Mouse (Mus musculus) forebrain, embryonic 16.5 days (tissue): Measurements from ENCODE around the gene Lrba. TPM values are rescaled to one million over a fixed set of nuclear protein-coding genes. Genes with fewer than 3 reads are reported as not detected.

Experiments used
- ATAC-seq: fragments of 200-750 bp; cut with Nextera tagmentation; 2 replicates; pipeline ENCODE4 v1.8.0; 2017; ENCODE audit warnings: mild to moderate bottlenecking, moderate library complexity
- H3K27ac ChIP-seq: fragments of 300-500 bp; sonication (generic); 2 replicates; pipeline ENCODE4 v1.5.1; 2014; ENCODE audit warnings: low read length, control low read depth
- H3K27me3 ChIP-seq: fragments of 300-500 bp; sonication (generic); replicated peaks from 2 replicates; pipeline ENCODE4 v1.6.1; 2014; ENCODE audit warnings: low read length; ENCODE audit not compliant: control insufficient read depth, insufficient read depth
- H3K36me3 ChIP-seq: fragments of 300-500 bp; sonication (generic); 2 replicates; pipeline ENCODE4 v1.6.1; 2014; ENCODE audit not compliant: control insufficient read depth, insufficient read depth
- H3K4me1 ChIP-seq: fragments of 300-500 bp; sonication (generic); replicated peaks from 2 replicates; pipeline ENCODE4 v1.6.1; 2014; ENCODE audit warnings: low read length; ENCODE audit not compliant: control insufficient read depth, insufficient read depth
- H3K4me2 ChIP-seq: fragments of 300-500 bp; sonication (generic); 2 replicates; pipeline ENCODE4 v1.6.1; 2014; ENCODE audit warnings: mild to moderate bottlenecking, low read length, control low read depth
- H3K4me3 ChIP-seq: fragments of 300-500 bp; sonication (generic); replicated peaks from 2 replicates; pipeline ENCODE4 v1.5.1; 2014; ENCODE audit warnings: mild to moderate bottlenecking, low read length, control low read depth
- H3K9ac ChIP-seq: fragments of 300-500 bp; sonication (generic); replicated peaks from 2 replicates; pipeline ENCODE4 v1.6.1; 2014; ENCODE audit warnings: low read depth, low read length, control low read depth
- H3K9me3 ChIP-seq: fragments of 300-500 bp; sonication (generic); 2 replicates; pipeline ENCODE4 v1.6.1; 2016; ENCODE audit warnings: low read length; ENCODE audit not compliant: control insufficient read depth
- WGBS: fragments of 180-500 bp; shearing (Covaris S2); extraction: QIAGEN DNeasy Blood & Tissue Kit; methylation state at CpG from one replicate; pipeline ENCODE4 v1.1.7; 2014; 5-methylcytosine and 5-hydroxymethylcytosine counted together
- polyA plus RNA-seq: library from polyadenylated mRNA; unstranded; fragments of >200 nt; fragmentation: Nextera tagmentation; extraction: Ambion mirVana; gene quantifications from 2 replicates; pipeline ENCODE4 v1.2.1, GENCODE M21; 2015

Gene Lrba
- polyA plus RNA-seq, 1 experiment from 2014 or later = 2.3 TPM

DNA sequence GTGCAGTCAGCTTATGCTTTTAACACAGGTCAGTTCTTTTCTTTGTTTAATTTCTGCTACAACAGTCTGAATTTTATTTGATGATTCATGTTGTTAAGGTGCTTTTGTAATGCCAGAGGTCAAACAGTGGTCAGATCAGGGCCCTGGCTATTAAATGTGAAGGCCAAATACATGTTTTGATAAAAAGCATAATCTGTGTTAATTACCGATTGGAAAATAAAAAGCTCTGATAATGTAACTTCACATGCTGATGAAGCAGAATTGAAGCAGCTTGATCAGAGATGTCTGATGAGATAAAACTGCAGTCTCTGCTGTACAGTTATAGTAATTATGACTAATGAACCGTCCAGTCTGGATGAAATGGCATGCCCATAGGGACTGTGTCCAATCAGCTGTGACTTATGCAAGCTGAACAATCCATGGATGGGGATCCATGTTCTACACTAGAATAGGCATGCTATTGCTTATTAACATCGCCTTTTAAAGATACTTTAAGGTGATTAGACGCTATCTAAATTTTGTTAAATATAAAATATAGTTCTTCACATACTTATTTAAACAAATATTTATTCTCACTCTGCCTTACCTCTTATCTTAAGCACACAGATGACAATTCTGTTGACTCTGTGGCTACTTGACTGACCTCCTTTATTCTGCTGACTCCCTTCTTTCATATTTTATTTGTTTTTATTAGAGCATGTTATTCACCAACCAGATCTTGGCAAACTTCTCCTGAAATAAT lies 336.0 kb downstream of the Lrba start:
- Histone ChIP-seq H3K4me2 (no peak overlapping the region), H3K4me3 (no peak overlapping the region), H3K27me3 (peaks cover 33% of the 10 kb centered on the region), H3K36me3 (no peaks in the 10 kb centered on the region), H3K4me1 (no peaks in the 10 kb centered on the region), H3K9ac (no peak overlapping the region), H3K27ac (no peak overlapping the region), H3K9me3 (no peaks in the 10 kb centered on the region)
- 87% methylated on average over 4 of the region's 4 CpGs for WGBS
- no peak for ATAC-seq

DNA sequence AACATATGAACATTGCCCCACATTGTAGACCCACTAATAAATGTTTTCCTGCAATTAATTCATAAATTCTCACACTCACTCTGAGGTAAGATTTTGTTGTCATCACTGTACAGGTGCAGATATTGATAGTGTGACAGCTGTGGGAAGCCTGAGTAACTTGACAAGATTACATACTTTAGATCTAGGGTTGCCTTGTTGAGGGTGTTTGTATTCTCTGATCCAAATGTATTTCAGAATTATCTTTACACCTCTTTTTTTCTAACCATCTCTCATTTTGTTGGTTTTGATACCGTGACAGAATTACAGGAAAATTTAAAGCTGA lies 336.5 kb downstream of the Lrba start:
- no peaks in the 10 kb centered on the region for H3K9me3 ChIP-seq
- no peak overlapping the region for H3K27ac ChIP-seq
- no peak overlapping the region for H3K4me3 ChIP-seq
- no peak overlapping the region for H3K9ac ChIP-seq
- H3K36me3 ChIP-seq = no peaks in the 10 kb centered on the region
- H3K4me2 ChIP-seq = no peak overlapping the region
- no peak for ATAC-seq
- peaks cover 35% of the 10 kb centered on the region for H3K27me3 ChIP-seq
- 98% methylated on average over 1 of the region's 1 CpGs for WGBS
- H3K4me1 ChIP-seq = no peaks in the 10 kb centered on the region

DNA sequence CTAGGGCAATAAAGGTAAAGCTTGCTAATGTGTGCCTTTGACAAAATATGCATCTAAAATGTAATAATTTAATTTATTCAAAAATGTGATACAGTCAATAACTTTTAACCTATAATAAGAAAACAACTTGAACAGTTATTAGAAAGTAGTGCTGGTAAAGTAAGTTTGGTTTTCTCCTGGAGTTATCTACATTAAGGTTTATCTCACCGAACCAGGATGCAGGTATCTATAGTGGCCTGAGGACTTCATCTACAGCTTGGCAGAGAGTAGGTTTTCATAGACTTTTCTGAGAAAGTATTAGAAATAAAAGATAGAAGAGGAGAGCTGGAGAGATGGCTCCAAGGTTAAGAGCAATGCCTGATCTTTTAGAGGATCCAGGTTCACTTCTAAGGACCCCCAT lies 336.9 kb downstream of the Lrba start:
- 90% methylated on average over 1 of the region's 1 CpGs for WGBS
- H3K4me3 ChIP-seq = no peak overlapping the region
- no peaks in the 10 kb centered on the region for H3K4me1 ChIP-seq
- ATAC-seq = no peak
- H3K27ac ChIP-seq = no peak overlapping the region
- H3K27me3 ChIP-seq = peaks cover 36% of the 10 kb centered on the region
- H3K9ac ChIP-seq = no peak overlapping the region
- H3K4me2 ChIP-seq = no peak overlapping the region
- no peaks in the 10 kb centered on the region for H3K36me3 ChIP-seq
- no peaks in the 10 kb centered on the region for H3K9me3 ChIP-seq

DNA sequence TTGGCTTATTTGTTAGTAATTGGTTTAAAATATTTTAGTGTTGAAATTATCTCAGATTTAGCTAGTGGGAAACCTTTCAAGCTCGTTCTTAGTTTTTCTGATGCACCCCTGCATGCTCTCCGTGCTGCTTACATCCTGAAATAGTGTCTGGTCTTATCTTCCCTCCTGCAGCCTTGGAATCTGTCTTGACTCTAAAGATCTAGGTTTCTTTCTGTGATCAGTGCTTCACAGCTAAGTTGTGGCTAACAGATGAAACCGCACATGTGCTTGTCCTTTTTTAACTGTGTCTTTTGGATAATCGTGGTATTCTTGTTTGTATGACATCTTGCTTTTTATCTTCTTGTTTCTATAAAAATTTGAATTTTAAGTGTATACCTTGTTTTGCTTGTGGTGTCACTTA lies 342.8 kb downstream of the Lrba start:
- Histone ChIP-seq H3K9me3 (no peaks in the 10 kb centered on the region), H3K9ac (no peak overlapping the region), H3K4me3 (no peak overlapping the region), H3K27me3 (peaks cover 43% of the 10 kb centered on the region), H3K36me3 (no peaks in the 10 kb centered on the region), H3K4me2 (no peak overlapping the region), H3K27ac (no peak overlapping the region), H3K4me1 (no peaks in the 10 kb centered on the region)
- 73% methylated on average over 4 of the region's 4 CpGs for WGBS
- ATAC-seq = no peak

DNA sequence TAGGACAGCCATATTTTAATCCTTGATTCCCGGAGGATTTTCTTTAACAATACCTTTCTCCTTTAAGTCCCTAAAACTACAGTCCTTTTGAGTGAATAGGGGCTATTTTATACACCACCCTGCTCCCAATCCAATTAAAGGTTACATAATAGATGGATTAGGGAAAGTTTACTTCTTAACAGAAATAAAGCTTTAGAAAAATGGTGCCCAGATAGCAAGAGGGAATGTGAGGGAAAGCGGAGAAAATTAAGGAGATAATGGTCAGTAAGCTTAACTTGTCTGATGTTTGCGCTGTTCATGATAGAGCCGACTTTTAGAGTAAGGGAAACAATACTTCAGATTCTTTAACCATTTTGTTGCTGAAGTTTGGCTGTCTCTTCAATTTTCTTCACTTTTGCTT lies 347.0 kb downstream of the Lrba start:
- H3K4me3 ChIP-seq = no peak overlapping the region
- H3K4me2 ChIP-seq = no peak overlapping the region
- ATAC-seq = no peak
- no peak overlapping the region for H3K9ac ChIP-seq
- WGBS = 4% methylated on average over 4 of the region's 4 CpGs
- H3K4me1 ChIP-seq = no peaks in the 10 kb centered on the region
- H3K9me3 ChIP-seq = no peaks in the 10 kb centered on the region
- no peaks in the 10 kb centered on the region for H3K36me3 ChIP-seq
- peaks cover 38% of the 10 kb centered on the region for H3K27me3 ChIP-seq
- H3K27ac ChIP-seq = no peak overlapping the region

DNA sequence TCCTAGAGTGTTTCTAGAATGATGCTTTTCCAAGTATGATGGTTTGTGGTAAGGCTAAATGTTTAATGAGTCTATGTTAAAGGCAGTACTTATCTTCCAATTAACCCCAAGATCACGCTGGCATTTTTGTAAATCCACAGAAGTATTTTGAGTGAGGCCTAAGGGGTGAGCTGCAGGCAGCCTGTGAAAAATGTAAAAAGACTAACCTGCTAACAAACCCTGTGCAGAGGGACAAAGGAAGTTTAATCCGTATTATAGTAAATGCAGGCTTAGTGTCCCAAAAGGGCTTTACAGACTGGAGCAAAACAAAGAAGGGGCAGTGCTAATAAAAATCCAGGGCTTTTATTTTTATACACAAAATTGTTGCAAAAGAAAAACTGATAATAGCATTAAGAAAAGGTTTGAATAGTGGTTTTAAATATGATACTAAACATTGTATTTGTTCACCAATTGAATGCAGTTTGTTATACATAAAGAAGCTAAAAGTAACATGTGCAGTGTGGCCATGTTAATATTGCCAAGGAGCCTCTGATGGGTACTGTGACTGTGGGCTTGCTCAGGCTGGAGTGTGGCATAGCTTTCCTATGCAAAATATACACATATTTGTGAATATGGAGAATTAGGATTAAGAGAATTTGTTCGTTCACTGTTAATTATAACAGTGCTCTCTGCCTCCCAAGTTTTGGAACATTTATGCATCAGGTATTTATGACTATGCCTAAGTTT lies 348.2 kb downstream of the Lrba start:
- Histone ChIP-seq H3K4me3 (no peak overlapping the region), H3K36me3 (no peaks in the 10 kb centered on the region), H3K9me3 (no peaks in the 10 kb centered on the region), H3K27ac (no peak overlapping the region), H3K9ac (no peak overlapping the region), H3K4me2 (no peak overlapping the region), H3K27me3 (peaks cover 31% of the 10 kb centered on the region), H3K4me1 (no peaks in the 10 kb centered on the region)
- no peak for ATAC-seq
- WGBS = 17% methylated on average over 3 of the region's 3 CpGs

DNA sequence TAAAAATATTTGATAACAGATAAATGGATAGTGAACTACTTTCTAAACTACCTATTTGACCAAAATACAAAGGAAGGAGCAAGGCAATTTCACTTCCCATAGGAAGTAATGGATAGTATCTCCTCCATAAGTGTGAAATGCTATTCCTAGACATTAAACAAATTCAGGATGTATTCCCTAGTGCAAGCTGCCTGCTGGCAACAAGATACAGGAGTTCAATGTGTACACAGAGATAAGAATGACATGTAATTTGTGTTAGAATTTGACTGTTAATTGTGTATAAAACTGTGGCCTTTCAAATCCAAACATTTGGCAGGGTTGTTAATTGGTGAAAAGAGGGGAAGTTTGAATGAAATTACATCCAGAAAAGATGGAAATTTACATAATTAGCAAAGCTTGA lies 350.8 kb downstream of the Lrba start:
- H3K4me3 ChIP-seq = no peak overlapping the region
- peaks cover 22% of the 10 kb centered on the region for H3K27me3 ChIP-seq
- no peak overlapping the region for H3K9ac ChIP-seq
- H3K9me3 ChIP-seq = no peaks in the 10 kb centered on the region
- no peak for ATAC-seq
- H3K27ac ChIP-seq = no peak overlapping the region
- no peaks in the 10 kb centered on the region for H3K36me3 ChIP-seq
- H3K4me2 ChIP-seq = no peak overlapping the region
- H3K4me1 ChIP-seq = no peaks in the 10 kb centered on the region

DNA sequence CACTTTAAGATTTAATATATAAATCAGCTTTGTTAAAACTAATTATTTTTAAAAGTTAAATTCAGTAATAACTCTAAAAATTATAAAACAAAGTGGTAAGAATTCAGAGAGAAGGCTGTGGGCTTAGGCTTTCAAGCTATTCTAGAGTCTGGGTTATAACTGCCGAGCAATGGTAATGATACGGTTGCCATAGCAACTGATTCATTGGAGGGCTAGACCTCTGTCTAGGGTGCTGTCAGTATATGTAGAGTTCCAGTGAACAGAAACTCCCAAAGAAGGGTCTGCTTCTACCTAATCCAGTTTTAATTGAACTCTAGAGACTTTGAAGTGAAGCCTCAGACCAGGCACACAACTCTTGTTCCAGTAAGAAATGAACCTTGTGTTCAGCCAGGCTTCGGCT lies 377.8 kb downstream of the Lrba start:
- 26% methylated on average over 3 of the region's 3 CpGs for WGBS
- no peaks in the 10 kb centered on the region for H3K27me3 ChIP-seq
- no peak overlapping the region for H3K27ac ChIP-seq
- no peak overlapping the region for H3K9ac ChIP-seq
- no peaks in the 10 kb centered on the region for H3K36me3 ChIP-seq
- H3K4me1 ChIP-seq = peaks cover 2% of the 10 kb centered on the region; the same call in 1 of the 2 replicates
- no peak overlapping the region for H3K4me3 ChIP-seq
- H3K4me2 ChIP-seq = no peak overlapping the region
- no peaks in the 10 kb centered on the region for H3K9me3 ChIP-seq
- ATAC-seq = peak; percentile 59; the same call in 1 of the 2 replicates

DNA sequence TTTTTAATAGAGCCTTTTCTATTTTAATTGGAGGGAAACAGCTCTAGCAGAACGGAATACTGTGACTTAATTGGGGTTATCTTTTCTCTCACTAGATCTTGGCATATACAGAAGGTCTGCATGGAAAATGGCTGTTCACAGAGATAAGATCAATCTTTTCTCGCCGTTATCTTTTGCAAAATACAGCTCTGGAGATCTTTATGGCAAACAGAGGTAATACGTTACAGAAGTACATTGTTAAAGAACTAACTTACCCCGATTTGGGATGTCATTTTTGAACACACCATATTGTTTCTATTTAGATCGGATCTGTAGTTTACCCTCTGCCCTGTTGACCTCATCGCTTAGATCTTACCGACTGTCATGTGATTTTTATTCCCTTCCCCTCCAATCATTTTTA lies 381.3 kb downstream of the Lrba start:
- Histone ChIP-seq H3K9me3 (no peaks in the 10 kb centered on the region), H3K27me3 (no peaks in the 10 kb centered on the region), H3K9ac (no peak overlapping the region), H3K27ac (no peak overlapping the region), H3K4me1 (peaks cover 2% of the 10 kb centered on the region; the same call in 1 of the 2 replicates), H3K36me3 (no peaks in the 10 kb centered on the region), H3K4me3 (no peak overlapping the region), H3K4me2 (no peak overlapping the region)
- WGBS = 70% methylated on average over 8 of the region's 8 CpGs
- no peak for ATAC-seq
